Mouse (Mus musculus): ENCODE data around the gene Ahsg. TPM values are rescaled to one million over a fixed set of nuclear protein-coding genes. Genes with fewer than 3 reads are reported as not detected.

The Ahsg gene
- total and polyA plus RNA-seq, 3 experiments: 0.43 TPM; not detected in 2

GRCm38 (mm10) chr16:22844834-22845233, 46.2 kb upstream of the Ahsg start:
- H3K79me2 ChIP-seq (replicated peaks; ENCODE audit: control insufficient read depth, extremely low read depth, insufficient read depth, poor library complexity, severe bottlenecking): no peaks in the 10 kb centered on the region
- peaks cover 22 to 69% of the 10 kb centered on the region in 2 experiments for H3K36me3 ChIP-seq (replicated peaks in 1 of 2; ENCODE audit: control insufficient read depth in 1 of 2, insufficient read depth in 1 of 2, low read length in 1 of 2)
- no peak overlapping the region for H3K9ac ChIP-seq (ENCODE audit: insufficient read depth, low read depth)
- in situ Hi-C loops (cut with MboI; ENCODE audit: low pct_ligation_motif_present, low pct_unique_long_range_greater_than_20kb, low sequenced_read_pairs) (no loop called here), dilution Hi-C loops (cut with MboI; ENCODE audit: extremely low pct_ligation_motif_present, extremely low pct_unique_long_range_greater_than_20kb, low sequenced_read_pairs) (no loop called here)
- no peak for DNase-seq (ENCODE audit: extremely low read depth)
- no peaks in the 10 kb centered on the region for H3K27me3 ChIP-seq (replicated peaks)
- H3K4me2 ChIP-seq (ENCODE audit: insufficient read depth, low read depth, poor library complexity, severe bottlenecking): no peak overlapping the region
- no peak overlapping the region for H3K27ac ChIP-seq (ENCODE audit: insufficient read depth, low read depth)
- TF ChIP-seq CHD1 (IDR thresholded peaks at IDR 0.05; ENCODE audit: low read depth, low read length) (no peak), GABPA (IDR thresholded peaks at IDR 0.05; ENCODE audit: insufficient replicate concordance, low read depth, low read length) (no peak), CHD2 (IDR thresholded peaks at IDR 0.05; ENCODE audit: low read length) (no peak), CTCF (conservative IDR thresholded peaks at IDR 0.05 in 1 of 2, IDR thresholded peaks at IDR 0.05 in 1 of 2; ENCODE audit: low read depth in 2 of 2, low read length in 2 of 2) (no peak), MEF2A (IDR thresholded peaks at IDR 0.05; ENCODE audit: borderline replicate concordance, low read depth, low read length) (no peak), ELF1 (IDR thresholded peaks at IDR 0.05; ENCODE audit: low read depth, low read length) (no peak), ZC3H11A (IDR thresholded peaks at IDR 0.05; ENCODE audit: low read depth, low read length) (no peak), BHLHE40 (IDR thresholded peaks at IDR 0.05; ENCODE audit: low read depth, low read length) (no peak), MXI1 (IDR thresholded peaks at IDR 0.05; ENCODE audit: low read depth, low read length) (no peak), MYC (IDR thresholded peaks at IDR 0.05; ENCODE audit: low read depth, low read length) (no peak), ZMIZ1 (IDR thresholded peaks at IDR 0.05; ENCODE audit: low read depth, low read length) (no peak)
- no peaks in the 10 kb centered on the region for H3K9me3 ChIP-seq (replicated peaks; ENCODE audit: low read length)
- H3K4me3 ChIP-seq (replicated peaks in 1 of 3; ENCODE audit: low read depth in 2 of 3, low read length in 2 of 3, poor library complexity in 1 of 3): no peak overlapping the region
- no peaks in the 10 kb centered on the region for H3K4me1 ChIP-seq (ENCODE audit: control insufficient read depth in 1 of 2, insufficient read depth in 2 of 2)

- dilution Hi-C loops (cut with MboI; ENCODE audit: extremely low pct_ligation_motif_present, extremely low pct_unique_long_range_greater_than_20kb, low sequenced_read_pairs) (no loop called here), in situ Hi-C loops (cut with MboI; ENCODE audit: low pct_ligation_motif_present, low pct_unique_long_range_greater_than_20kb, low sequenced_read_pairs) (no loop called here)
- TF ChIP-seq NELFE (IDR thresholded peaks at IDR 0.05; ENCODE audit: low read depth, low read length) (no peak), UBTF (IDR thresholded peaks at IDR 0.05; ENCODE audit: low read depth, low read length) (no peak), SMC3 (IDR thresholded peaks at IDR 0.05; ENCODE audit: low read depth, low read length) (no peak), JUN (IDR thresholded peaks at IDR 0.05; ENCODE audit: insufficient read depth, low read depth, low read length) (no peak), GABPA (IDR thresholded peaks at IDR 0.05; ENCODE audit: insufficient replicate concordance, low read depth, low read length) (no peak), RAD21 (IDR thresholded peaks at IDR 0.05; ENCODE audit: low read depth, low read length) (no peak), MEF2A (IDR thresholded peaks at IDR 0.05; ENCODE audit: borderline replicate concordance, low read depth, low read length) (no peak), ELF1 (IDR thresholded peaks at IDR 0.05; ENCODE audit: low read depth, low read length) (no peak), ZNF384 (IDR thresholded peaks at IDR 0.05; ENCODE audit: low read depth, low read length) (no peak), EP300 (IDR thresholded peaks at IDR 0.05; ENCODE audit: low read length) (no peak), MAFK (IDR thresholded peaks at IDR 0.05; ENCODE audit: insufficient replicate concordance, low read length) (no peak), POLR2AphosphoS2 (IDR thresholded peaks at IDR 0.05; ENCODE audit: low read depth, low read length) (no peak), USF1 (IDR thresholded peaks at IDR 0.05; ENCODE audit: low read depth, low read length) (no peak), NRF1 (IDR thresholded peaks at IDR 0.05; ENCODE audit: low read depth, low read length) (no peak), IRF4 (IDR thresholded peaks at IDR 0.05; ENCODE audit: low read depth, low read length) (no peak), BHLHE40 (IDR thresholded peaks at IDR 0.05; ENCODE audit: low read depth, low read length) (no peak), KAT2A (IDR thresholded peaks at IDR 0.05; ENCODE audit: insufficient replicate concordance, low read length) (no peak)
- Histone ChIP-seq H3K4me3 (replicated peaks in 1 of 3; ENCODE audit: low read depth in 2 of 3, low read length in 2 of 3, poor library complexity in 1 of 3) (no peak overlapping the region), H3K4me2 (ENCODE audit: insufficient read depth, low read depth, poor library complexity, severe bottlenecking) (no peak overlapping the region), H3K79me2 (replicated peaks; ENCODE audit: control insufficient read depth, extremely low read depth, insufficient read depth, poor library complexity, severe bottlenecking) (no peaks in the 10 kb centered on the region), H3K27ac (ENCODE audit: insufficient read depth, low read depth) (no peak overlapping the region), H3K9ac (ENCODE audit: insufficient read depth, low read depth) (no peak overlapping the region), H3K36me3 (replicated peaks in 1 of 2; ENCODE audit: control insufficient read depth in 1 of 2, insufficient read depth in 1 of 2, low read length in 1 of 2) (peaks cover 16 to 69% of the 10 kb centered on the region in 2 experiments), H3K27me3 (replicated peaks) (no peaks in the 10 kb centered on the region), H3K9me3 (replicated peaks; ENCODE audit: low read length) (no peaks in the 10 kb centered on the region), H3K4me1 (ENCODE audit: control insufficient read depth in 1 of 2, insufficient read depth in 2 of 2) (no peaks in the 10 kb centered on the region)
- no peak for DNase-seq (ENCODE audit: extremely low read depth)
Observed at GRCm38 (mm10) chr16:22845481-22845880, 45.6 kb upstream of the Ahsg start.

Data from CH12.LX (cell line).